Mouse (Mus musculus) heart, adult 2 months (tissue): Measurements from ENCODE around the gene Impad1.

Experiments
- CTCF ChIP-seq: fragments of 200-600 bp; IDR thresholded peaks from 2 replicates; pipeline ENCODE4 v1.8.1; 2022; ENCODE audit warnings: antibody characterized with exemption, mild to moderate bottlenecking, moderate library complexity
- POLR2A ChIP-seq: fragments of 200-500 bp; IDR thresholded peaks from 2 replicates; pipeline ENCODE4 v1.6.1; 2011; ENCODE audit warnings: mild to moderate bottlenecking, low read depth, low read length, control low read depth; ENCODE audit not compliant: insufficient read depth

DNA sequence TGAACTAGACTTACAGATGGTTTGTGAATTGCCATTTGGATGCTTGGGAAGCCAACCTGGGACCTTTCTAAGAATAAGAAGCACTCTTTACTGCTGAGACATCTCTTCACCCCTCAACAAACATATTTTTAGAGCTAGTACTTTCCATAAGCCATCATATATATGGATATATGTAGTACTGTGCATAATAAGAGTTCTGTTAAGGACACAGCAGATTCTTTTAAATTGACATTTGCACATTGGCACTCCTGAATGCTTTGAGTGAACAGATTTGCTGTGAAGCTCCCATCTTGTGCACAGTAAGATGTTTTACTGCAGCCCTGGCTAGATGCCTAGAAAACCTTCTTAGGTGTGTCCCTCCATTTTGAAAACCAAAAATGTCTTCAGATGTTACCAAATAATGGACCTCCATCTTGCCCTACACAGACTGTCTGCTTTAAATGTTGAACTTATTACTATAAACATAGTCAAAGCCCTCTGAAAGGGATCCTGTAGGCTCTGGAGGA lies 13.8 kb downstream of the Impad1 start:
- TF ChIP-seq POLR2A (no peak), CTCF (no peak)
